Mouse (Mus musculus): Measurements from ENCODE around the gene Get4. TPM values are rescaled to one million over a fixed set of nuclear protein-coding genes. Genes with fewer than 3 reads are reported as not detected.

Get4 gene
- 135 and 141 TPM in 2 replicates for polyA plus RNA-seq (2015; fragmentation: Nextera tagmentation; extraction: Ambion mirVana)

GRCm38 (mm10) chr5:139252081-139252909 is at the start of gene Get4:
Get4 (plus strand) TSS chr5:139252324.
- peak; percentile 87 for ATAC-seq (ENCODE audit: low read depth)
- H3K4me2 ChIP-seq = peak within 1 kb of the TSS; percentile 97
- H3K4me1 ChIP-seq (replicated peaks) = peaks cover 62% of the 10 kb centered on the region
- peak within 1 kb of the TSS; percentile 86 for H3K4me3 ChIP-seq (replicated peaks)
- peak; percentile 99 for DNase-seq
- peak within 1 kb of the TSS; percentile 95 for H3K27ac ChIP-seq
- under 1% methylated on average over 89 of the region's 90 CpGs for WGBS (ENCODE audit: insufficient replicate concordance)
- H3K27me3 ChIP-seq = no peaks in the 10 kb centered on the region
- H3K36me3 ChIP-seq = peaks cover 60% of the 10 kb centered on the region
- peak within 1 kb of the TSS; percentile 90 for H3K9ac ChIP-seq
- no peaks in the 10 kb centered on the region for H3K9me3 ChIP-seq (replicated peaks)

GRCm38 (mm10) chr5:139203312-139203711 is 48.8 kb upstream of the Get4 start:
- no peaks in the 10 kb centered on the region for H3K9me3 ChIP-seq (replicated peaks)
- H3K4me2 ChIP-seq = peak overlapping the region; percentile 10; the same call in 1 of the 2 replicates
- 74% methylated on average over 5 of the region's 5 CpGs for WGBS (ENCODE audit: insufficient replicate concordance)
- no peak for ATAC-seq (ENCODE audit: low read depth)
- peaks cover 88% of the 10 kb centered on the region for H3K4me1 ChIP-seq (replicated peaks)
- no peak overlapping the region; the same call in 1 of the 2 replicates for H3K27ac ChIP-seq
- no peaks in the 10 kb centered on the region for H3K27me3 ChIP-seq
- DNase-seq = no peak
- H3K36me3 ChIP-seq = peaks cover 11% of the 10 kb centered on the region
- no peak overlapping the region for H3K4me3 ChIP-seq (replicated peaks)
- peak overlapping the region; percentile 10; the same call in 1 of the 2 replicates for H3K9ac ChIP-seq

- Histone ChIP-seq H3K9ac (peak overlapping the region; percentile 23; the same call in 1 of the 2 replicates), H3K4me2 (no peak overlapping the region), H3K27me3 (no peaks in the 10 kb centered on the region), H3K4me3 (replicated peaks) (no peak overlapping the region), H3K36me3 (peaks cover 36% of the 10 kb centered on the region), H3K4me1 (replicated peaks) (peaks cover 78% of the 10 kb centered on the region), H3K27ac (no peak overlapping the region), H3K9me3 (replicated peaks) (no peaks in the 10 kb centered on the region)
- ATAC-seq (ENCODE audit: low read depth) (no peak), DNase-seq (no peak)
- 76% methylated on average over 4 of the region's 4 CpGs for WGBS (ENCODE audit: insufficient replicate concordance)
These were observed 46.0 kb upstream of the Get4 start for GRCm38 (mm10) chr5:139206081-139206480.

GRCm38 (mm10) chr5:139206525-139206924 is 45.6 kb upstream of the Get4 start:
- no peak overlapping the region for H3K4me2 ChIP-seq
- H3K9me3 ChIP-seq (replicated peaks) = no peaks in the 10 kb centered on the region
- 54% methylated on average over 7 of the region's 7 CpGs for WGBS (ENCODE audit: insufficient replicate concordance)
- peaks cover 37% of the 10 kb centered on the region for H3K36me3 ChIP-seq
- H3K4me1 ChIP-seq (replicated peaks) = peaks cover 74% of the 10 kb centered on the region
- DNase-seq (no peak), ATAC-seq (ENCODE audit: low read depth) (no peak)
- no peak overlapping the region for H3K4me3 ChIP-seq (replicated peaks)
- no peak overlapping the region for H3K27ac ChIP-seq
- peak overlapping the region; percentile 23; the same call in 1 of the 2 replicates for H3K9ac ChIP-seq
- H3K27me3 ChIP-seq = no peaks in the 10 kb centered on the region

GRCm38 (mm10) chr5:139208183-139208582 is 43.9 kb upstream of the Get4 start:
- DNase-seq (no peak), ATAC-seq (ENCODE audit: low read depth) (no peak)
- H3K27me3 ChIP-seq = no peaks in the 10 kb centered on the region
- no peak overlapping the region for H3K9ac ChIP-seq
- no peak overlapping the region for H3K4me2 ChIP-seq
- peaks cover 57% of the 10 kb centered on the region for H3K4me1 ChIP-seq (replicated peaks)
- H3K9me3 ChIP-seq (replicated peaks) = no peaks in the 10 kb centered on the region
- H3K36me3 ChIP-seq = peaks cover 50% of the 10 kb centered on the region
- peak overlapping the region; percentile 20 for H3K27ac ChIP-seq
- no peak overlapping the region for H3K4me3 ChIP-seq (replicated peaks)

- Histone ChIP-seq H3K4me1 (replicated peaks) (peaks cover 51% of the 10 kb centered on the region), H3K27me3 (no peaks in the 10 kb centered on the region), H3K4me2 (no peak overlapping the region), H3K27ac (no peak overlapping the region; the same call in 1 of the 2 replicates), H3K9ac (no peak overlapping the region), H3K36me3 (peaks cover 53% of the 10 kb centered on the region), H3K4me3 (replicated peaks) (no peak overlapping the region), H3K9me3 (replicated peaks) (no peaks in the 10 kb centered on the region)
- no peak for DNase-seq
- 85% methylated on average over 10 of the region's 10 CpGs for WGBS (ENCODE audit: insufficient replicate concordance)
- ATAC-seq (ENCODE audit: low read depth) = 0 out of 2 replicates have a peak, but pooled peaks have one; percentile 3
These were observed 43.0 kb upstream of the Get4 start for GRCm38 (mm10) chr5:139208871-139209684.

- H3K36me3 ChIP-seq = peaks cover 57% of the 10 kb centered on the region
These were observed 42.5 kb upstream of the Get4 start for GRCm38 (mm10) chr5:139209685-139210026.

GRCm38 (mm10) chr5:139211737-139212385 is 40.3 kb upstream of the Get4 start:
- Histone ChIP-seq H3K36me3 (peaks cover 68% of the 10 kb centered on the region), H3K9me3 (replicated peaks) (no peaks in the 10 kb centered on the region), H3K4me3 (replicated peaks) (no peak overlapping the region), H3K4me1 (replicated peaks) (peaks cover 37% of the 10 kb centered on the region), H3K27me3 (no peaks in the 10 kb centered on the region), H3K27ac (no peak overlapping the region), H3K9ac (no peak overlapping the region), H3K4me2 (no peak overlapping the region)
- no peak for ATAC-seq (ENCODE audit: low read depth)
- no peak for DNase-seq
- 88% methylated on average over 11 of the region's 11 CpGs for WGBS (ENCODE audit: insufficient replicate concordance)

More at GRCm38 (mm10) chr5:139209685-139210026, 42.5 kb upstream of the Get4 start:
- Histone ChIP-seq H3K4me1 (replicated peaks) (peaks cover 51% of the 10 kb centered on the region), H3K27me3 (no peaks in the 10 kb centered on the region), H3K27ac (no peak overlapping the region), H3K4me2 (no peak overlapping the region), H3K9ac (no peak overlapping the region), H3K4me3 (replicated peaks) (no peak overlapping the region), H3K9me3 (replicated peaks) (no peaks in the 10 kb centered on the region)
- ATAC-seq (ENCODE audit: low read depth) (no peak), DNase-seq (no peak)
- WGBS (ENCODE audit: insufficient replicate concordance) = 91% methylated on average over 7 of the region's 7 CpGs

GRCm38 (mm10) chr5:139214298-139214697 is 37.8 kb upstream of the Get4 start:
- Histone ChIP-seq H3K9ac (no peak overlapping the region), H3K9me3 (replicated peaks) (no peaks in the 10 kb centered on the region), H3K27me3 (no peaks in the 10 kb centered on the region), H3K4me2 (no peak overlapping the region), H3K4me3 (replicated peaks) (no peak overlapping the region), H3K36me3 (peaks cover 63% of the 10 kb centered on the region), H3K27ac (no peak overlapping the region), H3K4me1 (replicated peaks) (peaks cover 16% of the 10 kb centered on the region)
- ATAC-seq (ENCODE audit: low read depth) = no peak
- no peak for DNase-seq

GRCm38 (mm10) chr5:139215184-139215583 is 36.9 kb upstream of the Get4 start:
- Histone ChIP-seq H3K27ac (no peak overlapping the region), H3K4me2 (no peak overlapping the region), H3K9ac (no peak overlapping the region), H3K4me3 (replicated peaks) (no peak overlapping the region), H3K9me3 (replicated peaks) (no peaks in the 10 kb centered on the region), H3K36me3 (peaks cover 61% of the 10 kb centered on the region), H3K4me1 (replicated peaks) (peaks cover 18% of the 10 kb centered on the region; the same call in 1 of the 2 replicates), H3K27me3 (no peaks in the 10 kb centered on the region)
- ATAC-seq (ENCODE audit: low read depth) = no peak
- 92% methylated on average over 5 of the region's 5 CpGs for WGBS (ENCODE audit: insufficient replicate concordance)
- DNase-seq = no peak

- no peak overlapping the region for H3K27ac ChIP-seq
- H3K27me3 ChIP-seq = no peaks in the 10 kb centered on the region
- no peak overlapping the region for H3K4me2 ChIP-seq
- H3K4me3 ChIP-seq (replicated peaks) = no peak overlapping the region
- DNase-seq (no peak), ATAC-seq (ENCODE audit: low read depth) (no peak)
- H3K9me3 ChIP-seq (replicated peaks) = no peaks in the 10 kb centered on the region
- peaks cover 58% of the 10 kb centered on the region for H3K36me3 ChIP-seq
- WGBS (ENCODE audit: insufficient replicate concordance) = 78% methylated on average over 2 of the region's 2 CpGs
- H3K9ac ChIP-seq = no peak overlapping the region
- H3K4me1 ChIP-seq (replicated peaks) = peaks cover 19% of the 10 kb centered on the region; the same call in 1 of the 2 replicates
These were observed 36.0 kb upstream of the Get4 start for GRCm38 (mm10) chr5:139216121-139216520.
